Mouse (Mus musculus): ENCODE results near the gene Cenps. TPM values are rescaled to one million over a fixed set of nuclear protein-coding genes. Genes with fewer than 3 reads are reported as not detected.

Gene Cenps
- total and polyA plus RNA-seq, 3 experiments: 19.5 to 74.6 (median 43.7) TPM

DNA sequence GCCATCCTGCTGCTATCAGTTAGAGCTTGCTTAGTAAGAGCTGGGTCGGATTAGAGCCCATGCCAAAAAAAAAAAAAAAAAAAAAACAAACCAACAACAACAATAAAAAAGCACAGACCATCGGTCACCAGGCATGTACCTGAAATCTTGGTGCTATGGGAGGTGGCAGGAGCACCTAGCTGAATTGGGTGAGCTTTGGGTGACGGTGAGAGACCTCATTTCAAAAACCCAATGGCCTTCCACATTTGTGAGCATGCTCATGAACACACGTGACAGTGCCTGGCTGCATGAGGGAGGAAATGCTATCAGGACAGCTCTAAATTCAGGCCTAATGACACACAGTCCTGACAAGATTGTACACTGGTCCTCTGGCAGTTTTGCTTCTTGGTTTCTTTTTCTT lies 10.7 kb upstream of the Cenps start:
- peaks cover 2% of the 10 kb centered on the region for H3K9me3 ChIP-seq (replicated peaks; ENCODE audit: low read length)
- in situ Hi-C loops (cut with MboI; ENCODE audit: low pct_ligation_motif_present, low pct_unique_long_range_greater_than_20kb, low sequenced_read_pairs) (loop anchor here (10.0 kb wide), 1 partner anchor 177 kb away; no protein-coding TSS in a partner anchor), dilution Hi-C loops (cut with MboI; ENCODE audit: extremely low pct_ligation_motif_present, extremely low pct_unique_long_range_greater_than_20kb, low sequenced_read_pairs) (no loop called here)
- H3K36me3 ChIP-seq (replicated peaks in 1 of 2; ENCODE audit: control insufficient read depth in 1 of 2, insufficient read depth in 1 of 2, low read length in 1 of 2): peaks cover 36 to 42% of the 10 kb centered on the region in 2 experiments
- no peak overlapping the region for H3K9ac ChIP-seq (ENCODE audit: insufficient read depth, low read depth)
- peaks cover 4 to 17% of the 10 kb centered on the region in 2 experiments; a peak in 3 of 4 replicates for H3K4me1 ChIP-seq (ENCODE audit: control insufficient read depth in 1 of 2, insufficient read depth in 2 of 2)
- H3K27ac ChIP-seq (ENCODE audit: insufficient read depth, low read depth): no peak overlapping the region
- no peaks in the 10 kb centered on the region for H3K79me2 ChIP-seq (replicated peaks; ENCODE audit: control insufficient read depth, extremely low read depth, insufficient read depth, poor library complexity, severe bottlenecking)
- DNase-seq (ENCODE audit: extremely low read depth): no peak
- H3K4me3 ChIP-seq (replicated peaks in 1 of 3; ENCODE audit: low read depth in 2 of 3, low read length in 2 of 3, poor library complexity in 1 of 3): no peak overlapping the region
- no peaks in the 10 kb centered on the region for H3K27me3 ChIP-seq (replicated peaks)
- TF ChIP-seq MAX (IDR thresholded peaks at IDR 0.05; ENCODE audit: low read length) (no peak), ZC3H11A (IDR thresholded peaks at IDR 0.05; ENCODE audit: low read depth, low read length) (no peak), KAT2A (IDR thresholded peaks at IDR 0.05; ENCODE audit: insufficient replicate concordance, low read length) (no peak), ETS1 (conservative IDR thresholded peaks at IDR 0.05; ENCODE audit: low read depth, low read length) (no peak), RCOR1 (conservative IDR thresholded peaks at IDR 0.05; ENCODE audit: low read depth, low read length) (no peak), TCF12 (IDR thresholded peaks at IDR 0.05; ENCODE audit: low read depth, low read length) (no peak), USF2 (conservative IDR thresholded peaks at IDR 0.05; ENCODE audit: low read depth, low read length) (no peak), CHD2 (IDR thresholded peaks at IDR 0.05; ENCODE audit: low read length) (no peak), POLR2A (IDR thresholded peaks at IDR 0.05; ENCODE audit: low read depth, low read length) (no peak), ZKSCAN1 (IDR thresholded peaks at IDR 0.05; ENCODE audit: borderline replicate concordance, low read depth, low read length) (no peak), ELF1 (IDR thresholded peaks at IDR 0.05; ENCODE audit: low read depth, low read length) (no peak), RAD21 (IDR thresholded peaks at IDR 0.05; ENCODE audit: low read depth, low read length) (no peak), E2F4 (IDR thresholded peaks at IDR 0.05; ENCODE audit: insufficient replicate concordance, low read depth, low read length) (no peak)
- H3K4me2 ChIP-seq (ENCODE audit: insufficient read depth, low read depth, poor library complexity, severe bottlenecking): no peak overlapping the region

DNA sequence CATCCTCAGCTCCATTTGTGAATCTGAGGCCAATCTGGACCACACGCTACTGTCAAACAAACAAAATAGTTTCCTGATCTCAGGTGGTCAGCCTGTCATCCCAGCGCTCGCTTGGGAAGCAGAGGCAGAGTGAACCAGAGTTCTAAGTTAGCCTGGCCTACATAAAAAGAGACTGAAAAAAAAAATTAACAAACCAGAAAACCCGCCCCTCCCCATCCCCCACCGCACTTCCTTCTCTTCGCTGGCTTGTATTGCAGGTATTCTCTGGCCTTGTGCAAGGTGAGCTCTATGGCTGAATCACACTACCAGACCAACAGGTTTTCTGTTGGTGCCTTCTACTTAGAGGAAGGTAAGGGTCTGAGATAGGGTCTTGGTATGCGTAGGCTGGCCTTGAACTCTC lies 10.1 kb upstream of the Cenps start:
- H3K4me1 ChIP-seq (ENCODE audit: control insufficient read depth in 1 of 2, insufficient read depth in 2 of 2): peaks cover 4 to 17% of the 10 kb centered on the region in 2 experiments; a peak in 3 of 4 replicates
- DNase-seq (ENCODE audit: extremely low read depth): no peak
- H3K36me3 ChIP-seq (replicated peaks in 1 of 2; ENCODE audit: control insufficient read depth in 1 of 2, insufficient read depth in 1 of 2, low read length in 1 of 2): peaks cover 30 to 36% of the 10 kb centered on the region in 2 experiments
- no peak overlapping the region for H3K27ac ChIP-seq (ENCODE audit: insufficient read depth, low read depth)
- H3K27me3 ChIP-seq (replicated peaks): no peaks in the 10 kb centered on the region
- no peak for TF ChIP-seq TCF12 (IDR thresholded peaks at IDR 0.05; ENCODE audit: low read depth, low read length)
- TF ChIP-seq IRF4 (IDR thresholded peaks at IDR 0.05; ENCODE audit: low read depth, low read length): no peak
- no peak for TF ChIP-seq RCOR1 (conservative IDR thresholded peaks at IDR 0.05; ENCODE audit: low read depth, low read length)
- no peak overlapping the region for H3K4me3 ChIP-seq (replicated peaks in 1 of 3; ENCODE audit: low read depth in 2 of 3, low read length in 2 of 3, poor library complexity in 1 of 3)
- dilution Hi-C loops (cut with MboI; ENCODE audit: extremely low pct_ligation_motif_present, extremely low pct_unique_long_range_greater_than_20kb, low sequenced_read_pairs) (no loop called here), in situ Hi-C loops (cut with MboI; ENCODE audit: low pct_ligation_motif_present, low pct_unique_long_range_greater_than_20kb, low sequenced_read_pairs) (loop anchor here (10.0 kb wide), 1 partner anchor 177 kb away; no protein-coding TSS in a partner anchor)
- no peaks in the 10 kb centered on the region for H3K79me2 ChIP-seq (replicated peaks; ENCODE audit: control insufficient read depth, extremely low read depth, insufficient read depth, poor library complexity, severe bottlenecking)
- H3K9me3 ChIP-seq (replicated peaks; ENCODE audit: low read length): peaks cover 2% of the 10 kb centered on the region
- no peak overlapping the region for H3K4me2 ChIP-seq (ENCODE audit: insufficient read depth, low read depth, poor library complexity, severe bottlenecking)
- no peak overlapping the region for H3K9ac ChIP-seq (ENCODE audit: insufficient read depth, low read depth)

Data from CH12.LX (cell line).